Mouse (Mus musculus): Measurements from ENCODE around the gene Tmem164.

DNA sequence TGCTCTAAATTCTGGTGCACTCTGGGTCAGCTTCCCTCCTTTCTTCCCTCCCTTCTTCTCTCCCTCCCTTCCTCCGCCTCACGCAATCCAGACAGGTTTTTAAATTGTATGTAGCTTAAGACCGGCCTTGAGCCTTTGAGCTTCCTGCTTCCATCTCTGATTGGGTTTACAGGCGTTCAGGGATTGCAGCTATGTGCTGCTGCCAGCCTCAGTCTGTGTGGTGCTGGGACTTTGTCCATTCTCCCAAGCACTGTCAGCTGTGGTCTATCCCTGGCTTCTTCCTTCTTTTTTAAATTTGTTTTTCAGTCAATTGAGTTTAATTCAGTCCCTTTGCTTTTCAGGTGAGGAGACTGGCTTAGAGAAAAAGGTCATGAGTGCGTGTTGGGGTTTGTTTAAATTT, 20.9 kb downstream of the Tmem164 start:
- no peak for TF ChIP-seq MYOD1 (IDR thresholded peaks at IDR 0.05; ENCODE audit: control insufficient read depth, insufficient read length, low read depth)
- no peak for TF ChIP-seq CTCF (IDR thresholded peaks at IDR 0.05; ENCODE audit: control insufficient read depth, insufficient read depth, insufficient read length)
- TF ChIP-seq CEBPB (IDR thresholded peaks at IDR 0.05; ENCODE audit: low read depth), result no peak
- TF ChIP-seq USF1 (IDR thresholded peaks at IDR 0.05; ENCODE audit: low read depth), result no peak
